ENCODE assay signal across 33 mouse cellular contexts in genomic region chr9:102911526-102911925, GRCm38 (mm10).
"Had no signal": no experiment of that assay in that cellular context is flagged by ENCODE, and none has a peak within 500 bp of the region (broad histone marks: within the 10 kb centered on the region; RNA-seq: fewer than 3 reads in every experiment).

No protein-coding gene starts in this region.

- H3K4me3 ChIP-seq: heart, adult 2 months; heart, embryonic 10.5 days; heart, embryonic 12.5 days; heart, embryonic 13.5 days; heart, embryonic 15.5 days; hindbrain, embryonic 10.5 days; hindbrain, embryonic 12.5 days; hindbrain, embryonic 13.5 days; hindbrain, embryonic 15.5 days; kidney, embryonic 15.5 days; layer of hippocampus, adult 2 months had no signal

- H3K4me1 ChIP-seq: hindbrain, embryonic 10.5 days; hindbrain, embryonic 12.5 days; hindbrain, embryonic 13.5 days; hindbrain, embryonic 15.5 days had no signal

- H3K9ac ChIP-seq: heart, embryonic 12.5 days; heart, embryonic 13.5 days; heart, embryonic 15.5 days; hindbrain, embryonic 12.5 days; hindbrain, embryonic 13.5 days; hindbrain, embryonic 14.5 days; hindbrain, embryonic 15.5 days; kidney, embryonic 15.5 days had no signal

- ATAC-seq: hindbrain, embryonic 16.5 days; hindbrain, postnatal 0 days; inflammation-experienced regulatory T-cells, adult 6 months had no signal

- H3K9me3 ChIP-seq: heart, embryonic 10.5 days; heart, embryonic 13.5 days; heart, embryonic 15.5 days; hindbrain, embryonic 10.5 days; hindbrain, embryonic 12.5 days; hindbrain, embryonic 15.5 days; kidney, embryonic 15.5 days had no signal

- DNase-seq: heart, adult 2 months; heart, postnatal 10 days; heart, postnatal 14 days; heart, postnatal 36 days; heart, postnatal 4 days; kidney, adult 11 months; kidney, adult 18-20 months; kidney, adult 2 months; kidney, adult 8-10 months; kidney, adult 9 months; kidney, postnatal 10 days; kidney, postnatal 14 days; kidney, postnatal 25 days; kidney, postnatal 36 days; kidney, postnatal 4 days; layer of hippocampus, adult 9-11 months; layer of hippocampus, postnatal 36 days had no signal

- H3K27ac ChIP-seq: heart, adult 2 months; heart, embryonic 10.5 days; heart, embryonic 13.5 days; hindbrain, embryonic 10.5 days; hindbrain, embryonic 12.5 days; hindbrain, embryonic 13.5 days; hindbrain, embryonic 14.5 days; hindbrain, embryonic 15.5 days; hindbrain, postnatal 0 days; kidney, embryonic 15.5 days; kidney, postnatal 0 days; layer of hippocampus, adult 2 months had no signal

- H3K4me2 ChIP-seq: heart, embryonic 11.5 days; heart, embryonic 12.5 days; heart, embryonic 13.5 days; heart, embryonic 15.5 days; hindbrain, embryonic 12.5 days; hindbrain, embryonic 13.5 days; hindbrain, embryonic 14.5 days; hindbrain, embryonic 15.5 days; kidney, embryonic 15.5 days had no signal

- H3K27me3 ChIP-seq: heart, embryonic 12.5 days; heart, embryonic 13.5 days; heart, embryonic 15.5 days; hindbrain, embryonic 12.5 days; hindbrain, embryonic 13.5 days; hindbrain, embryonic 15.5 days; kidney, embryonic 15.5 days had no signal
